Mouse (Mus musculus) forebrain, embryonic 12.5 days (tissue): Measurements from ENCODE around the gene Acbd7. TPM values are rescaled to one million over a fixed set of nuclear protein-coding genes. Genes with fewer than 3 reads are reported as not detected.

Experiments used
- polyA plus RNA-seq: library from polyadenylated mRNA; unstranded; fragments of >200 nt; fragmentation: Nextera tagmentation; extraction: Ambion mirVana; gene quantifications from 2 replicates; pipeline ENCODE4 v1.2.1, GENCODE M21; 2016

Acbd7 gene
- polyA plus RNA-seq, 1 experiment from 2014 or later, result 1.2 TPM

Other genes starting within 250 kb of the Acbd7 start
- gene Fam171a1, start 221.9 kb upstream of the Acbd7 start, polyA plus RNA-seq, result 36.8 and 38.5 TPM in 2 replicates
- 64.2 and 66.9 TPM in 2 replicates for gene Nmt2, start 52.0 kb upstream of the Acbd7 start, polyA plus RNA-seq
- gene Rpp38, start 3.5 kb upstream of the Acbd7 start, polyA plus RNA-seq, result 16.8 and 17.6 TPM in 2 replicates
- gene Olah, start 61.0 kb downstream of the Acbd7 start, polyA plus RNA-seq, result not detected in 2 replicates
- 2.1 and 3.2 TPM in 2 replicates for gene Meig1, start 86.5 kb downstream of the Acbd7 start, polyA plus RNA-seq
- gene Dclre1c, start 88.0 kb downstream of the Acbd7 start, polyA plus RNA-seq, result 7.7 and 8.7 TPM in 2 replicates
- 37.8 and 40.3 TPM in 2 replicates for gene Suv39h2, start 138.9 kb downstream of the Acbd7 start, polyA plus RNA-seq
- 11.1 and 11.4 TPM in 2 replicates for gene Gm45902, start 176.6 kb downstream of the Acbd7 start, polyA plus RNA-seq
- 104 and 107 TPM in 2 replicates for gene Hspa14, start 176.6 kb downstream of the Acbd7 start, polyA plus RNA-seq
- 0.08 TPM in 2 replicates for gene Cdnf, start 176.9 kb downstream of the Acbd7 start, polyA plus RNA-seq
- gene Fam107b, start 234.3 kb downstream of the Acbd7 start, polyA plus RNA-seq, result 44.2 and 49.3 TPM in 2 replicates